Mouse (Mus musculus): ENCODE measurements around the gene Stk17b. TPM values are rescaled to one million over a fixed set of nuclear protein-coding genes. Genes with fewer than 3 reads are reported as not detected.
A peak's percentile ranks its signal among the peaks of the same experiment; 100 is the strongest.

The Stk17b gene
- polyA plus RNA-seq, 1 experiment = 33.1 TPM

GRCm38 (mm10) chr1:53818072-53818862, 33.2 kb upstream of the Stk17b start:
- Histone ChIP-seq H3K4me3 (replicated peaks; ENCODE audit: control insufficient read depth, low read depth, low read length) (no peak overlapping the region), H3K4me1 (ENCODE audit: control insufficient read depth, insufficient read depth, low read length) (peaks cover 1% of the 10 kb centered on the region; the same call in 1 of the 2 replicates), H3K27ac (ENCODE audit: control insufficient read depth, insufficient read depth, low read depth, low read length, poor library complexity) (peak overlapping the region; percentile 18; the same call in 1 of the 2 replicates)
- TF ChIP-seq CTCF (IDR thresholded peaks at IDR 0.05; ENCODE audit: control insufficient read depth, insufficient read depth, low read length) (no peak), POLR2A (IDR thresholded peaks at IDR 0.05; ENCODE audit: borderline replicate concordance, control insufficient read depth, low read depth, low read length) (no peak)
- WGBS = 8% methylated on average over 3 of the region's 3 CpGs

GRCm38 (mm10) chr1:53816353-53816752, 31.3 kb upstream of the Stk17b start:
- TF ChIP-seq CTCF (IDR thresholded peaks at IDR 0.05; ENCODE audit: control insufficient read depth, insufficient read depth, low read length) (no peak), POLR2A (IDR thresholded peaks at IDR 0.05; ENCODE audit: borderline replicate concordance, control insufficient read depth, low read depth, low read length) (no peak)
- Histone ChIP-seq H3K4me3 (replicated peaks; ENCODE audit: control insufficient read depth, low read depth, low read length) (no peak overlapping the region), H3K4me1 (ENCODE audit: control insufficient read depth, insufficient read depth, low read length) (peaks cover 1% of the 10 kb centered on the region; the same call in 1 of the 2 replicates), H3K27ac (ENCODE audit: control insufficient read depth, insufficient read depth, low read depth, low read length, poor library complexity) (no peak overlapping the region)
- 41% methylated on average over 2 of the region's 2 CpGs for WGBS

- Histone ChIP-seq H3K4me3 (replicated peaks; ENCODE audit: control insufficient read depth, low read depth, low read length) (no peak overlapping the region), H3K27ac (ENCODE audit: control insufficient read depth, insufficient read depth, low read depth, low read length, poor library complexity) (no peak overlapping the region), H3K4me1 (ENCODE audit: control insufficient read depth, insufficient read depth, low read length) (peaks cover 1% of the 10 kb centered on the region; the same call in 1 of the 2 replicates)
- WGBS = 50% methylated on average over 2 of the region's 2 CpGs
- TF ChIP-seq POLR2A (IDR thresholded peaks at IDR 0.05; ENCODE audit: borderline replicate concordance, control insufficient read depth, low read depth, low read length) = no peak
- TF ChIP-seq CTCF (IDR thresholded peaks at IDR 0.05; ENCODE audit: control insufficient read depth, insufficient read depth, low read length) = no peak
These were observed 29.2 kb upstream of the Stk17b start for GRCm38 (mm10) chr1:53814077-53814705.

- no peak overlapping the region for H3K27ac ChIP-seq (ENCODE audit: control insufficient read depth, insufficient read depth, low read depth, low read length, poor library complexity)
- no peak overlapping the region for H3K4me3 ChIP-seq (replicated peaks; ENCODE audit: control insufficient read depth, low read depth, low read length)
- peaks cover 1% of the 10 kb centered on the region; the same call in 1 of the 2 replicates for H3K4me1 ChIP-seq (ENCODE audit: control insufficient read depth, insufficient read depth, low read length)
- no peak for TF ChIP-seq CTCF (IDR thresholded peaks at IDR 0.05; ENCODE audit: control insufficient read depth, insufficient read depth, low read length)
- TF ChIP-seq POLR2A (IDR thresholded peaks at IDR 0.05; ENCODE audit: borderline replicate concordance, control insufficient read depth, low read depth, low read length) = no peak
- 85% methylated on average over 4 of the region's 4 CpGs for WGBS
These were observed 26.9 kb upstream of the Stk17b start for GRCm38 (mm10) chr1:53811919-53812318.

- 79% methylated on average over 2 of the region's 2 CpGs for WGBS
- Histone ChIP-seq H3K27ac (ENCODE audit: control insufficient read depth, insufficient read depth, low read depth, low read length, poor library complexity) (no peak overlapping the region), H3K4me1 (ENCODE audit: control insufficient read depth, insufficient read depth, low read length) (no peaks in the 10 kb centered on the region; the same call in 1 of the 2 replicates), H3K4me3 (replicated peaks; ENCODE audit: control insufficient read depth, low read depth, low read length) (no peak overlapping the region)
- TF ChIP-seq CTCF (IDR thresholded peaks at IDR 0.05; ENCODE audit: control insufficient read depth, insufficient read depth, low read length) = no peak
- TF ChIP-seq POLR2A (IDR thresholded peaks at IDR 0.05; ENCODE audit: borderline replicate concordance, control insufficient read depth, low read depth, low read length) = no peak
These were observed 23.2 kb upstream of the Stk17b start for GRCm38 (mm10) chr1:53808229-53808628.

- H3K27ac ChIP-seq (ENCODE audit: control insufficient read depth, insufficient read depth, low read depth, low read length, poor library complexity) = no peak overlapping the region
- 59% methylated on average over 3 of the region's 3 CpGs for WGBS
- no peak for TF ChIP-seq CTCF (IDR thresholded peaks at IDR 0.05; ENCODE audit: control insufficient read depth, insufficient read depth, low read length)
- TF ChIP-seq POLR2A (IDR thresholded peaks at IDR 0.05; ENCODE audit: borderline replicate concordance, control insufficient read depth, low read depth, low read length) = no peak
- H3K4me3 ChIP-seq (replicated peaks; ENCODE audit: control insufficient read depth, low read depth, low read length) = no peak overlapping the region
- H3K4me1 ChIP-seq (ENCODE audit: control insufficient read depth, insufficient read depth, low read length) = no peaks in the 10 kb centered on the region; the same call in 1 of the 2 replicates
These were observed 12.8 kb upstream of the Stk17b start for GRCm38 (mm10) chr1:53797811-53798210.

GRCm38 (mm10) chr1:53797074-53797473, 12.1 kb upstream of the Stk17b start:
- H3K27ac ChIP-seq (ENCODE audit: control insufficient read depth, insufficient read depth, low read depth, low read length, poor library complexity) = no peak overlapping the region
- H3K4me3 ChIP-seq (replicated peaks; ENCODE audit: control insufficient read depth, low read depth, low read length) = no peak overlapping the region
- H3K4me1 ChIP-seq (ENCODE audit: control insufficient read depth, insufficient read depth, low read length) = no peaks in the 10 kb centered on the region; the same call in 1 of the 2 replicates
- TF ChIP-seq POLR2A (IDR thresholded peaks at IDR 0.05; ENCODE audit: borderline replicate concordance, control insufficient read depth, low read depth, low read length) (no peak), CTCF (IDR thresholded peaks at IDR 0.05; ENCODE audit: control insufficient read depth, insufficient read depth, low read length) (no peak)
- 51% methylated on average over 5 of the region's 5 CpGs for whole genome bisulfite sequencing

- TF ChIP-seq CTCF (IDR thresholded peaks at IDR 0.05; ENCODE audit: control insufficient read depth, insufficient read depth, low read length) = no peak
- no peak for TF ChIP-seq POLR2A (IDR thresholded peaks at IDR 0.05; ENCODE audit: borderline replicate concordance, control insufficient read depth, low read depth, low read length)
- 89% methylated on average over 6 of the region's 6 CpGs for WGBS
- Histone ChIP-seq H3K27ac (ENCODE audit: control insufficient read depth, insufficient read depth, low read depth, low read length, poor library complexity) (no peak overlapping the region), H3K4me3 (replicated peaks; ENCODE audit: control insufficient read depth, low read depth, low read length) (no peak overlapping the region), H3K4me1 (ENCODE audit: control insufficient read depth, insufficient read depth, low read length) (peaks cover 1% of the 10 kb centered on the region; the same call in 1 of the 2 replicates)
These were observed 11.2 kb upstream of the Stk17b start for GRCm38 (mm10) chr1:53796271-53796670.
